Mouse (Mus musculus): Measurements from ENCODE around the gene Tgfbr1. TPM values are rescaled to one million over a fixed set of nuclear protein-coding genes. Genes with fewer than 3 reads are reported as not detected.
"Not testable (repeated sequence)": the region's sequence is repeated elsewhere in the genome, so short reads cannot be mapped to it uniquely, and the experiment has no call there.

Tgfbr1 gene
- polyA plus RNA-seq, 1 experiment from 2014 or later, result 25.9 TPM

DNA sequence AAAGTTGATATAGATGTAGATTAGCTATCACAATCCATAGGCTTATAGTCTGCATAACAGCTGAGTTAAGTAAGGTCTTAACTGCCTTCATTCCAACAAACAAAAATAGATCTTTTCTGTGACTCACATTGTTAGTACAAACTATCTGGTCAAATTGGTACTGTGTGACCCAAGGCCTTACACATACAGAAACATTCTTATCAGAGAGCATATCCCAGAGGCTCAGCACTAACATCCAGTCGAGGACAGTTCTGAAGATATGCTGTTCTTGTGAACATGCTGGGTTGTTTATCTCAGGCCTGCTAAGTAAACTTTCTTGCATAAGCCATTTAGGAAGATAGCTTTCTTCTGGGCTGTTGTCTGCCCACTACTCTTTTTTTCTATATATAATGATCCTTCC, 29.4 kb downstream of the Tgfbr1 start:
- WGBS, result 69% methylated on average over 1 of the region's 1 CpGs
- no peak overlapping the region for H3K27ac ChIP-seq
- H3K9ac ChIP-seq (ENCODE audit: low read depth, low read length), result no peak overlapping the region
- no peak overlapping the region for H3K4me2 ChIP-seq (ENCODE audit: low read length)
- no peak for TF ChIP-seq CTCF (IDR thresholded peaks at IDR 0.05; ENCODE audit: low read depth)
- ATAC-seq (replicated peaks; ENCODE audit: low FRiP score, low read depth) (no peak), DNase-seq (ENCODE audit: low spot score) (no peak)
- H3K9me3 ChIP-seq (replicated peaks; ENCODE audit: low read length), result no peaks in the 10 kb centered on the region
- H3K4me1 ChIP-seq (replicated peaks; ENCODE audit: insufficient read depth, low read length), result no peaks in the 10 kb centered on the region
- H3K27me3 ChIP-seq (ENCODE audit: insufficient read depth, low read length), result no peaks in the 10 kb centered on the region
- H3K36me3 ChIP-seq (ENCODE audit: insufficient read depth, low read length), result peaks cover 7% of the 10 kb centered on the region; the same call in 1 of the 2 replicates
- H3K4me3 ChIP-seq (replicated peaks; ENCODE audit: low read depth, low read length), result no peak overlapping the region

- H3K27ac ChIP-seq; H3K4me1 ChIP-seq (replicated peaks; ENCODE audit: insufficient read depth, low read length); H3K36me3 ChIP-seq (ENCODE audit: insufficient read depth, low read length); H3K4me3 ChIP-seq (replicated peaks; ENCODE audit: low read depth, low read length); H3K27me3 ChIP-seq (ENCODE audit: insufficient read depth, low read length); DNase-seq (ENCODE audit: low spot score); ATAC-seq (replicated peaks; ENCODE audit: low FRiP score, low read depth); H3K9me3 ChIP-seq (replicated peaks; ENCODE audit: low read length); H3K4me2 ChIP-seq (ENCODE audit: low read length); H3K9ac ChIP-seq (ENCODE audit: low read depth, low read length): not testable (repeated sequence)
- 100% methylated on average over 2 of the region's 2 CpGs for WGBS
Measured at GRCm38 (mm10) chr4:47391926-47392325, 38.9 kb downstream of the Tgfbr1 start.

GRCm38 (mm10) chr4:47396251-47396650, 43.2 kb downstream of the Tgfbr1 start:
- Histone ChIP-seq H3K4me2 (ENCODE audit: low read length) (no peak overlapping the region), H3K27me3 (ENCODE audit: insufficient read depth, low read length) (no peaks in the 10 kb centered on the region), H3K36me3 (ENCODE audit: insufficient read depth, low read length) (peaks cover 11% of the 10 kb centered on the region; the same call in 1 of the 2 replicates), H3K9ac (ENCODE audit: low read depth, low read length) (no peak overlapping the region), H3K27ac (no peak overlapping the region), H3K4me3 (replicated peaks; ENCODE audit: low read depth, low read length) (no peak overlapping the region), H3K9me3 (replicated peaks; ENCODE audit: low read length) (no peaks in the 10 kb centered on the region), H3K4me1 (replicated peaks; ENCODE audit: insufficient read depth, low read length) (no peaks in the 10 kb centered on the region)
- no peak for TF ChIP-seq CTCF (IDR thresholded peaks at IDR 0.05; ENCODE audit: low read depth)
- no peak for ATAC-seq (replicated peaks; ENCODE audit: low FRiP score, low read depth)
- no peak for DNase-seq (ENCODE audit: low spot score)
- 85% methylated on average over 7 of the region's 7 CpGs for WGBS

GRCm38 (mm10) chr4:47397951-47398687, 45.1 kb downstream of the Tgfbr1 start:
- TF ChIP-seq CTCF (IDR thresholded peaks at IDR 0.05; ENCODE audit: low read depth), result no peak
- H3K4me1 ChIP-seq (replicated peaks; ENCODE audit: insufficient read depth, low read length), result no peaks in the 10 kb centered on the region
- H3K27me3 ChIP-seq (ENCODE audit: insufficient read depth, low read length), result no peaks in the 10 kb centered on the region
- H3K9me3 ChIP-seq (replicated peaks; ENCODE audit: low read length), result no peaks in the 10 kb centered on the region
- H3K4me2 ChIP-seq (ENCODE audit: low read length), result no peak overlapping the region
- peaks cover 20% of the 10 kb centered on the region for H3K36me3 ChIP-seq (ENCODE audit: insufficient read depth, low read length)
- ATAC-seq (replicated peaks; ENCODE audit: low FRiP score, low read depth), result no peak
- H3K9ac ChIP-seq (ENCODE audit: low read depth, low read length), result no peak overlapping the region
- no peak overlapping the region for H3K27ac ChIP-seq
- DNase-seq (ENCODE audit: low spot score), result no peak
- no peak overlapping the region for H3K4me3 ChIP-seq (replicated peaks; ENCODE audit: low read depth, low read length)
- 87% methylated on average over 6 of the region's 6 CpGs for WGBS

- ATAC-seq (replicated peaks; ENCODE audit: low FRiP score, low read depth) (no peak), DNase-seq (ENCODE audit: low spot score) (peak; percentile 72)
- Histone ChIP-seq H3K4me2 (ENCODE audit: low read length) (no peak overlapping the region), H3K4me1 (replicated peaks; ENCODE audit: insufficient read depth, low read length) (no peaks in the 10 kb centered on the region), H3K36me3 (ENCODE audit: insufficient read depth, low read length) (peaks cover 20% of the 10 kb centered on the region), H3K27me3 (ENCODE audit: insufficient read depth, low read length) (no peaks in the 10 kb centered on the region), H3K4me3 (replicated peaks; ENCODE audit: low read depth, low read length) (no peak overlapping the region), H3K9ac (ENCODE audit: low read depth, low read length) (no peak overlapping the region), H3K9me3 (replicated peaks; ENCODE audit: low read length) (no peaks in the 10 kb centered on the region), H3K27ac (no peak overlapping the region)
- TF ChIP-seq CTCF (IDR thresholded peaks at IDR 0.05; ENCODE audit: low read depth), result peak; percentile 89
Measured at GRCm38 (mm10) chr4:47399824-47400223, 46.8 kb downstream of the Tgfbr1 start.

DNA sequence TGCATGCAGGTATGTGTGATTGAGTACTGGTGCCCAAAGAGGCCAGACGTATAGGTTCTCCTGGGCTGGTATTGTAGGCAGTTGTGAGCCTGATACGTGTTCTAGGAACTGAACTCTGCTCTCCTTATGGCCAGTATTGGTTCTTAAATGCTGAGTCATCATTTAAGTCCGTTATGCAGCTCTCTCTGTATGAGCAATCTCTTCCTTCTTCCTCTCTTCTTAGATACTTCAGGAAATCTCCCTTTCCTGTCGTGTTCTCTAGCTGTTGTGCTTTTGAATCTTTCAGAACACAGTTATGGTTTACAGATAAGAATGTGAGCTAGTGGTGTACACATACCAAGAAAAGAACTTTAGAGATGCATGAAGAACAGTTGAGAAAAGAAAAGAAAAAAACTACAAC, 47.3 kb downstream of the Tgfbr1 start:
- DNase-seq (ENCODE audit: low spot score) (no peak), ATAC-seq (replicated peaks; ENCODE audit: low FRiP score, low read depth) (no peak)
- Histone ChIP-seq H3K4me1 (replicated peaks; ENCODE audit: insufficient read depth, low read length) (no peaks in the 10 kb centered on the region), H3K4me2 (ENCODE audit: low read length) (no peak overlapping the region), H3K9ac (ENCODE audit: low read depth, low read length) (no peak overlapping the region), H3K27ac (no peak overlapping the region), H3K27me3 (ENCODE audit: insufficient read depth, low read length) (no peaks in the 10 kb centered on the region), H3K4me3 (replicated peaks; ENCODE audit: low read depth, low read length) (no peak overlapping the region), H3K36me3 (ENCODE audit: insufficient read depth, low read length) (peaks cover 21% of the 10 kb centered on the region), H3K9me3 (replicated peaks; ENCODE audit: low read length) (no peaks in the 10 kb centered on the region)
- TF ChIP-seq CTCF (IDR thresholded peaks at IDR 0.05; ENCODE audit: low read depth), result no peak
- WGBS, result 78% methylated on average over 4 of the region's 4 CpGs

DNA sequence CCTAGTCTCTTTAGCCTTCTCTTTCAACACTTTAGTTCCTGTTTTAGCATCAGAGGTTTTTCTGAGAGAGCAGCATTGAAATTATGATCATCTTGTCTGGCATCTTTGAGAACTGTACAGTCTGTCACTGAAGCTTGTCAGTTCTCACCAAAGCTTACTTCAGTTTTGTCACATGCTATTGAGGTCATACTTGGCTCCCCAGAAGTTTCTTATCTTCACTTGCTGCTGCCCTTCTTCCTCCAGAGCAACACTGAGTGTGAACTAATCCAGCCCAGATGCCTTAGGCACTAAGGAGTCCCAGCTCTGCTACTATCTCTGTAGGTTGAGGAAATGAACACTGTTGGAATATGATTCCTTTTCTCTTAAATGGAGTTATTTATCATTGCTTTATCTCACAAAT, 49.2 kb downstream of the Tgfbr1 start:
- DNase-seq (ENCODE audit: low spot score) (no peak), ATAC-seq (replicated peaks; ENCODE audit: low FRiP score, low read depth) (no peak)
- Histone ChIP-seq H3K27me3 (ENCODE audit: insufficient read depth, low read length) (no peaks in the 10 kb centered on the region), H3K9me3 (replicated peaks; ENCODE audit: low read length) (no peaks in the 10 kb centered on the region), H3K4me3 (replicated peaks; ENCODE audit: low read depth, low read length) (no peak overlapping the region), H3K36me3 (ENCODE audit: insufficient read depth, low read length) (peaks cover 30% of the 10 kb centered on the region), H3K4me2 (ENCODE audit: low read length) (no peak overlapping the region), H3K4me1 (replicated peaks; ENCODE audit: insufficient read depth, low read length) (no peaks in the 10 kb centered on the region), H3K27ac (no peak overlapping the region), H3K9ac (ENCODE audit: low read depth, low read length) (no peak overlapping the region)
- no peak for TF ChIP-seq CTCF (IDR thresholded peaks at IDR 0.05; ENCODE audit: low read depth)
